Mouse (Mus musculus) retina, embryonic 14.5 days (tissue): ENCODE data around the gene Tmem91.

Experiments used
- DNase-seq: peaks from one replicate; pipeline ENCODE4 v3.0.0-alpha.2; 2015; ENCODE audit warnings: low spot score

Gene Tmem91

GRCm38 (mm10) chr7:25699851-25700250 lies 24.9 kb upstream of the Tmem91 start:
- no peak for DNase-seq

GRCm38 (mm10) chr7:25694104-25694503 lies 19.1 kb upstream of the Tmem91 start:
- DNase-seq = no peak

GRCm38 (mm10) chr7:25690051-25690450 lies 15.1 kb upstream of the Tmem91 start:
- no peak for DNase-seq

- no peak for DNase-seq
Observed at GRCm38 (mm10) chr7:25689603-25690021, 14.6 kb upstream of the Tmem91 start.

GRCm38 (mm10) chr7:25688810-25689586 lies 14.0 kb upstream of the Tmem91 start:
- peak; percentile 53 for DNase-seq

- DNase-seq = peak; percentile 52
Observed at GRCm38 (mm10) chr7:25687811-25688401, 12.9 kb upstream of the Tmem91 start.

GRCm38 (mm10) chr7:25686680-25687531 lies 11.9 kb upstream of the Tmem91 start, which contains the start of gene Tgfb1:
Tgfb1 (plus strand) TSS chr7:25687002.
- DNase-seq = peak; percentile 63

- DNase-seq = no peak
Observed at GRCm38 (mm10) chr7:25685926-25686470, 11.0 kb upstream of the Tmem91 start.

GRCm38 (mm10) chr7:25684659-25685058 lies 9.7 kb upstream of the Tmem91 start:
- DNase-seq = no peak

GRCm38 (mm10) chr7:25683474-25684180 lies 8.7 kb upstream of the Tmem91 start:
- DNase-seq = no peak

- DNase-seq = no peak
Observed at GRCm38 (mm10) chr7:25681341-25682231, 6.6 kb upstream of the Tmem91 start.

- DNase-seq = peak; percentile 97
Observed at GRCm38 (mm10) chr7:25680514-25681258, 5.7 kb upstream of the Tmem91 start, which contains the start of gene B9d2. B9d2 (plus strand) TSS chr7:25680780.

- no peak for DNase-seq
Observed at GRCm38 (mm10) chr7:25679971-25680370, 5.0 kb upstream of the Tmem91 start.

GRCm38 (mm10) chr7:25677013-25677412 lies 2.0 kb upstream of the Tmem91 start:
- no peak for DNase-seq

GRCm38 (mm10) chr7:25676085-25676781 lies 1.3 kb upstream of the Tmem91 start:
- DNase-seq = no peak

GRCm38 (mm10) chr7:25675405-25675804 lies 439 bp upstream of the Tmem91 start:
- no peak for DNase-seq

GRCm38 (mm10) chr7:25674297-25674696 lies 669 bp downstream of the Tmem91 start:
- DNase-seq = no peak

GRCm38 (mm10) chr7:25672442-25672841 lies 2.5 kb downstream of the Tmem91 start:
- DNase-seq = no peak

- DNase-seq = no peak
Observed at GRCm38 (mm10) chr7:25671686-25672085, 3.3 kb downstream of the Tmem91 start.
